12 mouse cellular contexts compared by ENCODE assay signal in the genomic region with DNA sequence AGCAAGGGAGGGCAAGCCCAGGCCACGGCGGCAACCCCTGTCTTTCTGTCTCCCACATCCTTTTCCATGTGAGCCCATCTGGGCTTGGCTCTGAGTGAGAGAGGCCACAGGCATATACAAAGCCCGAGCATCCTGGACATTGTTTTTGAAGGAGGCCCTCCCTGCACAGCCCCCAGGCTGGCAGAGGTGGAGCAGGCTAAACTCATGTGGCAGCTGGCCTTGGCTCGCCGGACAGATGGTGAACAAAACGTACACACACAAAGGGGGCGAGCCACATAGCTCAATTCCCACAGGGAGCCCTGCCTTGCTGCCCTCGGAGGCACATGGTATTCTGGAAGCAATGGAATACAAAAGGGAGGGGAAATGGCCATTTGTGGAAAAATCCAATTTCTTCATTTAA. TPM values are rescaled to one million over a fixed set of nuclear protein-coding genes. Genes with fewer than 3 reads are reported as not detected.
DNase-seq lines count a peak whose midpoint lies in the region; ATAC-seq and TF ChIP-seq lines count a peak whose summit lies in the region.
"Had no signal": no experiment of that assay in that cellular context is flagged by ENCODE, and none has a peak within 500 bp of the region (broad histone marks: within the 10 kb centered on the region; RNA-seq: fewer than 3 reads in every experiment).

No protein-coding gene starts in this region.

- H3K4me1 ChIP-seq in embryonic facial prominence, embryonic 14.5 days (ENCODE audit: control insufficient read depth, insufficient read depth, low read length), result 0 out of 2 replicates have a peak, but pooled peaks cover 3% of the 10 kb centered on the region
- H3K4me1 ChIP-seq in hindbrain, embryonic 14.5 days (replicated peaks; ENCODE audit: control insufficient read depth, insufficient read depth, low read length), result peaks cover 6% of the 10 kb centered on the region; the same call in 1 of the 2 replicates
- H3K4me1 ChIP-seq in midbrain, embryonic 15.5 days, result peaks cover 10% of the 10 kb centered on the region; the same call in 1 of the 2 replicates
- H3K4me1 ChIP-seq in liver, embryonic 12.5 days, result no peaks in the 10 kb centered on the region
- H3K4me1 ChIP-seq: liver, embryonic 15.5 days; megakaryocyte, embryonic 14.5 days had no signal

- 30% methylated on average over 8 of the region's 8 CpGs for WGBS in embryonic facial prominence, embryonic 14.5 days
- WGBS in hindbrain, embryonic 14.5 days, result 4% methylated on average over 8 of the region's 8 CpGs
- WGBS in midbrain, embryonic 15.5 days, result 14% methylated on average over 8 of the region's 8 CpGs
- WGBS in liver, embryonic 12.5 days (ENCODE audit: insufficient replicate concordance), result 67% methylated on average over 8 of the region's 8 CpGs

- no peak overlapping the region for H3K4me3 ChIP-seq in embryonic facial prominence, embryonic 14.5 days (ENCODE audit: low read depth, low read length)
- H3K4me3 ChIP-seq in hindbrain, embryonic 14.5 days (replicated peaks; ENCODE audit: low read length), result no peak overlapping the region
- no peak overlapping the region for H3K4me3 ChIP-seq in midbrain, embryonic 15.5 days
- no peak overlapping the region for H3K4me3 ChIP-seq in liver, embryonic 12.5 days
- H3K4me3 ChIP-seq: liver, embryonic 15.5 days; megakaryocyte, embryonic 14.5 days had no signal

- H3K9me3 ChIP-seq in embryonic facial prominence, embryonic 14.5 days (ENCODE audit: control insufficient read depth, low read length), result 0 out of 2 replicates have a peak, but pooled peaks cover 4% of the 10 kb centered on the region
- H3K9me3 ChIP-seq in hindbrain, embryonic 14.5 days (ENCODE audit: control insufficient read depth, low read length), result no peaks in the 10 kb centered on the region; the same call in 1 of the 2 replicates
- H3K9me3 ChIP-seq in midbrain, embryonic 15.5 days, result no peaks in the 10 kb centered on the region
- 0 out of 2 replicates have a peak, but pooled peaks cover 6% of the 10 kb centered on the region for H3K9me3 ChIP-seq in liver, embryonic 12.5 days (replicated peaks)
- H3K9me3 ChIP-seq: liver, embryonic 15.5 days had no signal

- no peak for TF ChIP-seq POLR2A in brain, embryonic 14.5 days (IDR thresholded peaks at IDR 0.05; ENCODE audit: borderline replicate concordance, extremely low read depth, insufficient read depth, insufficient read length, poor library complexity, severe bottlenecking)

- DNase-seq in brain, embryonic 14.5 days (ENCODE audit: low read depth), result peak; percentile 84
- DNase-seq in embryonic facial prominence, embryonic 14.5 days (ENCODE audit: low spot score), result peak; percentile 85
- DNase-seq in hindbrain, embryonic 14.5 days (ENCODE audit: low spot score), result no peak
- DNase-seq in urinary bladder, postnatal 10 days (ENCODE audit: low spot score), result no peak
- DNase-seq in adrenal gland, postnatal 25 days, result no peak
- no peak for DNase-seq in left cerebral cortex, postnatal 10 days (ENCODE audit: extremely low spot score in 1 of 2, low spot score in 2 of 2)
- DNase-seq: kidney, adult 18-20 months had no signal

- no peak overlapping the region for H3K4me2 ChIP-seq in embryonic facial prominence, embryonic 14.5 days (ENCODE audit: low read depth, low read length)
- H3K4me2 ChIP-seq in hindbrain, embryonic 14.5 days (replicated peaks), result no peak overlapping the region
- no peak overlapping the region for H3K4me2 ChIP-seq in midbrain, embryonic 15.5 days
- H3K4me2 ChIP-seq in liver, embryonic 12.5 days, result no peak overlapping the region
- H3K4me2 ChIP-seq: liver, embryonic 15.5 days had no signal

- TF ChIP-seq CTCF in brain, embryonic 14.5 days (IDR thresholded peaks at IDR 0.05; ENCODE audit: borderline replicate concordance, extremely low read depth, insufficient read depth, insufficient read length), result no peak

- H3K9ac ChIP-seq in embryonic facial prominence, embryonic 14.5 days (ENCODE audit: low read depth, low read length), result no peak overlapping the region
- no peak overlapping the region for H3K9ac ChIP-seq in hindbrain, embryonic 14.5 days
- H3K9ac ChIP-seq in midbrain, embryonic 15.5 days, result no peak overlapping the region
- no peak overlapping the region for H3K9ac ChIP-seq in liver, embryonic 12.5 days
- H3K9ac ChIP-seq: liver, embryonic 15.5 days had no signal

- H3K27me3 ChIP-seq in embryonic facial prominence, embryonic 14.5 days (replicated peaks; ENCODE audit: control insufficient read depth, insufficient read depth, low read length), result no peaks in the 10 kb centered on the region
- H3K27me3 ChIP-seq in hindbrain, embryonic 14.5 days (ENCODE audit: control insufficient read depth, insufficient read depth, low read length), result no peaks in the 10 kb centered on the region
- no peaks in the 10 kb centered on the region for H3K27me3 ChIP-seq in midbrain, embryonic 15.5 days (replicated peaks)
- no peaks in the 10 kb centered on the region for H3K27me3 ChIP-seq in liver, embryonic 12.5 days (replicated peaks)

- no peak overlapping the region for H3K27ac ChIP-seq in embryonic facial prominence, embryonic 14.5 days (replicated peaks; ENCODE audit: low read depth, low read length)
- 0 out of 2 replicates have a peak overlapping the region, but pooled peaks have one; percentile 7 for H3K27ac ChIP-seq in hindbrain, embryonic 14.5 days
- no peak overlapping the region for H3K27ac ChIP-seq in midbrain, embryonic 15.5 days
- H3K27ac ChIP-seq in liver, embryonic 12.5 days, result no peak overlapping the region
- H3K27ac ChIP-seq: liver, embryonic 15.5 days; stomach, postnatal 0 days had no signal

- ATAC-seq in embryonic facial prominence, embryonic 14.5 days (ENCODE audit: low read depth), result peak; percentile 82
- peak; percentile 84 for ATAC-seq in hindbrain, embryonic 14.5 days (ENCODE audit: low FRiP score)
- ATAC-seq in midbrain, embryonic 15.5 days (replicated peaks), result peak; percentile 75
- no peak for ATAC-seq in liver, embryonic 12.5 days

- intact Hi-C loops in left cerebral cortex, postnatal 10 days (cut with DNase I), result no loop called here

- no peaks in the 10 kb centered on the region for H3K36me3 ChIP-seq in embryonic facial prominence, embryonic 14.5 days (ENCODE audit: control insufficient read depth, insufficient read depth, low read length)
- H3K36me3 ChIP-seq in hindbrain, embryonic 14.5 days (replicated peaks; ENCODE audit: control insufficient read depth, insufficient read depth), result no peaks in the 10 kb centered on the region
- no peaks in the 10 kb centered on the region for H3K36me3 ChIP-seq in midbrain, embryonic 15.5 days (replicated peaks)
- no peaks in the 10 kb centered on the region for H3K36me3 ChIP-seq in liver, embryonic 12.5 days
- H3K36me3 ChIP-seq: liver, embryonic 15.5 days had no signal

RNA-seq across cellular contexts. Expression of a gene that starts 32.5 kb away (rescaled TPM):
- polyA plus RNA-seq in brain, embryonic 14.5 days (2012; rRNA removed), result 24.8 and 28.6 TPM in 2 replicates
- polyA plus RNA-seq in embryonic facial prominence, embryonic 14.5 days (2014; fragmentation: Nextera tagmentation; extraction: Ambion mirVana), result 12.6 and 15.0 TPM in 2 replicates
- 26.6 and 34.0 TPM in 2 replicates for polyA plus RNA-seq in hindbrain, embryonic 14.5 days (2014; fragmentation: Nextera tagmentation; extraction: Ambion mirVana)
- 31.7 and 39.0 TPM in 2 replicates for polyA plus RNA-seq in midbrain, embryonic 15.5 days (2015; fragmentation: Nextera tagmentation; extraction: Ambion mirVana)
- polyA plus RNA-seq in liver, embryonic 12.5 days (2016; fragmentation: Nextera tagmentation; extraction: Ambion mirVana), result 2.2 and 2.3 TPM in 2 replicates
- total RNA-seq in adrenal gland, postnatal 25 days (2021), result 0.86 and 1.2 TPM in 2 replicates
- total RNA-seq in left cerebral cortex, postnatal 10 days (2021), result 10 to 100 TPM in 1 of 2 experiments, 1 to 10 TPM in 1; 8.7 to 11.6 TPM

RNA-seq across cellular contexts. Expression of a gene that starts 59.8 kb away (rescaled TPM):
- 83.6 and 89.8 TPM in 2 replicates for polyA plus RNA-seq in brain, embryonic 14.5 days (2012; rRNA removed)
- polyA plus RNA-seq in embryonic facial prominence, embryonic 14.5 days (2014; fragmentation: Nextera tagmentation; extraction: Ambion mirVana), result 72.6 and 100 TPM in 2 replicates
- polyA plus RNA-seq in hindbrain, embryonic 14.5 days (2014; fragmentation: Nextera tagmentation; extraction: Ambion mirVana), result 95.4 and 99.2 TPM in 2 replicates
- polyA plus RNA-seq in midbrain, embryonic 15.5 days (2015; fragmentation: Nextera tagmentation; extraction: Ambion mirVana), result 68.4 and 76.7 TPM in 2 replicates
- 18.5 and 19.6 TPM in 2 replicates for polyA plus RNA-seq in liver, embryonic 12.5 days (2016; fragmentation: Nextera tagmentation; extraction: Ambion mirVana)
- total RNA-seq in adrenal gland, postnatal 25 days (2021), result 76.6 and 105 TPM in 2 replicates
- 100 to 1,000 TPM in 1 of 2 experiments, 10 to 100 TPM in 1; 98.8 to 100 TPM for total RNA-seq in left cerebral cortex, postnatal 10 days (2021)

Comparison
In these comparisons a context has a peak if more than half of its experiments do, and no peak if none do; other contexts are left out.
1. DNase-seq: peak in brain, embryonic 14.5 days (single experiment) and embryonic facial prominence, embryonic 14.5 days (single experiment); none in hindbrain, embryonic 14.5 days (single experiment), urinary bladder, postnatal 10 days (single experiment), adrenal gland, postnatal 25 days (single experiment) and left cerebral cortex, postnatal 10 days (0 of 2).